In the genomic region with DNA sequence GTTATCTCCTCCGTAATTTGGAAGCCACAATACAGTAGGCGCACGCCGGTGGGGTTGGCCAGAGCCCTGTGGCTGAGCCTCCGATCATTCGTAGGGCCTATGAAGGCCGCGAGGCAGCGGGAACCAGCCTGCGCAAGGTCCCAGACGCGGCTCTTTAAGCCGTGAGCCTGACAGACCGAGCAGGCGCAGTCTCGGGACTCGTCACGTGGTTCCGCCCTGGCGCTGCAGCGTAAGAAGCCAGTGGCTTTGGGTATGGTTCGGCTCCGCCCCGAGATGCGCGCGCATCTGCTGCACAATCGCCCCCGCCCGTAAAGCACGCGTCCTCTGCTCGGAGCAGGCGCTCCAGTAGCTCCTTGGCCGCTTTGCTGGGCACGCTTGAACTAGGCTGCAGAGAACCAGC, we compare ENCODE assay signal across 8 mouse cellular contexts. TPM values are rescaled to one million over a fixed set of nuclear protein-coding genes. Genes with fewer than 3 reads are reported as not detected.
DNase-seq lines count a peak whose midpoint lies in the region; ATAC-seq lines count a peak whose summit lies in the region.

No protein-coding gene starts in this region.

- H3K4me3 ChIP-seq in megakaryocyte, embryonic 14.5 days (replicated peaks) = peak overlapping the region; percentile 89

- peaks cover 50% of the 10 kb centered on the region for H3K36me3 ChIP-seq in megakaryocyte, embryonic 14.5 days (replicated peaks; ENCODE audit: low read length)

- no peaks in the 10 kb centered on the region for H3K9me3 ChIP-seq in megakaryocyte, embryonic 14.5 days

- ATAC-seq in common myeloid progenitor, adult 5-6 weeks (replicated peaks; ENCODE audit: low read depth, poor library complexity, severe bottlenecking) = peak; percentile 98

- DNase-seq in ZHBTc4 (ENCODE audit: low read depth, low spot score) = peak; percentile 99
- peak; percentile 97 to 98 for DNase-seq in gastrocnemius, adult 8-10 months (ENCODE audit: low spot score in 2 of 2)
- DNase-seq in hindlimb bud, embryonic 11.5 days (ENCODE audit: extremely low spot score, low read depth, low spot score) = peak; percentile 87
- DNase-seq in left cerebral cortex, adult 8-10 months (ENCODE audit: low spot score in 2 of 2) = peak; percentile 96 to 98
- DNase-seq in right cerebral cortex, postnatal 10 days (ENCODE audit: low spot score in 2 of 2) = peak; percentile 99
- peak; percentile 98 for DNase-seq in urinary bladder, postnatal 25 days (ENCODE audit: low spot score)

- H3K27me3 ChIP-seq in megakaryocyte, embryonic 14.5 days (replicated peaks) = no peaks in the 10 kb centered on the region

- H3K4me1 ChIP-seq in megakaryocyte, embryonic 14.5 days = peaks cover 43% of the 10 kb centered on the region

RNA-seq across cellular contexts. Expression of gene Phf2, which starts 7.6 kb away (rescaled TPM):
- 9.0 and 14.3 TPM in 2 replicates for total RNA-seq in common myeloid progenitor, adult 5-6 weeks (2017)
- 10 to 100 TPM; 32.5 to 39.7 (median 36.2) TPM for total RNA-seq in gastrocnemius, adult 8-10 months (2022)
- total RNA-seq in left cerebral cortex, adult 8-10 months (2022) = 10 to 100 TPM; 33.9 to 36.4 (median 34.3) TPM
- 18.7 and 24.5 TPM in 2 replicates for polyA plus RNA-seq in megakaryocyte, embryonic 14.5 days (2012; ENCODE audit: insufficient read depth, low replicate concordance)

Comparison
In these comparisons a context has a peak if more than half of its experiments do, and no peak if none do; other contexts are left out.
1. Peak in every context shown above with its lines: DNase-seq, ATAC-seq and H3K4me3 ChIP-seq.